Mouse (Mus musculus) CH12.LX (cell line): ENCODE data around the gene Gjd3.

Source experiments
- CHD2 ChIP-seq: IDR thresholded peaks from 2 replicates; pipeline ENCODE4 v1.6.1; 2011; ENCODE audit warnings: low read length, improper control_type of control experiment
- CTCF ChIP-seq, 2 experiments: IDR thresholded peaks in 1 of 2; conservative IDR thresholded peaks in 1 of 2; 2 replicates each; pipeline ENCODE4 v1.5.1; 2011 to 2012; ENCODE audit warnings: low read depth in 2 of 2, low read length in 2 of 2, improper control_type of control experiment in 1 of 2, inconsistent platforms in 1 of 2, mild to moderate bottlenecking in 1 of 2, moderate library complexity in 1 of 2
- MAFK ChIP-seq: IDR thresholded peaks from 2 replicates; pipeline ENCODE4 v1.6.1; 2011; ENCODE audit warnings: low read length, improper control_type of control experiment; ENCODE audit not compliant: insufficient replicate concordance
- NELFE ChIP-seq: IDR thresholded peaks from 2 replicates; pipeline ENCODE4 v1.6.1; 2011; ENCODE audit warnings: low read depth, low read length, improper control_type of control experiment
- POLR2A ChIP-seq: IDR thresholded peaks from 2 replicates; pipeline ENCODE4 v1.6.1; 2011; ENCODE audit warnings: low read depth, mild to moderate bottlenecking, improper control_type of control experiment, low read length

DNA sequence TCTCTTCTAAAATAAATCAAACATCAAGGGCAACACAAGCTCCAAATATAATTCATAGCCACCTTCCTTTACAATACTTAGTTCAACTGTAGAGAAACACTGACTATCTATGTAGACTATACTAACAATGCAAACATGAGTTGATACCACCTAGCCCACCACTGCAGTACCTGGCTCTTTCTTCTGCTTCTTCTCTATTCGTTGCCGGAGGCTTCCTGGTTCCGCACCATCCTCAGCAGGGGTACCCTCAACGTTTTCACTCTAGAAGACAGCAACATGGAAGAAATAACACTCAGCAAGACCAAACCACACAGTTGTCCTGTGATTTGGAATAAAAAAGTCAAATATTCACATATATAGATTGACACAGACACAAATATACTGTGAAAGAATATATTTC is 14.8 kb upstream of the Gjd3 start:
- TF ChIP-seq CTCF (conservative IDR thresholded peaks at IDR 0.05 in 1 of 2, IDR thresholded peaks at IDR 0.05 in 1 of 2; ENCODE audit: low read depth in 2 of 2, low read length in 2 of 2) (no peak), POLR2A (no peak), NELFE (no peak), CHD2 (no peak), MAFK (no peak)
